Mouse (Mus musculus): ENCODE data around the gene Tmem200c. TPM values are rescaled to one million over a fixed set of nuclear protein-coding genes. Genes with fewer than 3 reads are reported as not detected.
A peak's percentile ranks its signal among the peaks of the same experiment; 100 is the strongest.

Gene Tmem200c
- total RNA-seq, 2 experiments from 2014 or later, result 21.8 to 23.5 TPM

GRCm38 (mm10) chr17:68881725-68882524 is 55.5 kb downstream of the Tmem200c start:
- intact Hi-C loops (cut with DNase I), result loop anchor here (2.0 to 10.0 kb wide), 2 partner anchors 223 to 463 kb away; no protein-coding TSS in a partner anchor
- DNase-seq (ENCODE audit: extremely low spot score in 1 of 2, low spot score in 2 of 2), result peak; percentile 20 to 44

- intact Hi-C loops (cut with DNase I), result loop anchor here (2.0 to 10.0 kb wide), 2 partner anchors 221 to 461 kb away; no protein-coding TSS in a partner anchor
- DNase-seq (ENCODE audit: extremely low spot score in 1 of 2, low spot score in 2 of 2), result no peak
Measured at GRCm38 (mm10) chr17:68883474-68884083, 57.2 kb downstream of the Tmem200c start.

GRCm38 (mm10) chr17:68890672-68891071 is 64.2 kb downstream of the Tmem200c start:
- DNase-seq (ENCODE audit: extremely low spot score in 1 of 2, low spot score in 2 of 2), result no peak
- intact Hi-C loops (cut with DNase I), result no loop called here

Other genes with a start within 250 kb of the Tmem200c start
- 100 to 1,000 TPM; 157 to 165 TPM for gene Epb41l3, start 249.1 kb downstream of the Tmem200c start, total RNA-seq (2021)